Mouse (Mus musculus): Measurements from ENCODE around the gene Ctla2b.
"Not testable (repeated sequence)": the region's sequence is repeated elsewhere in the genome, so short reads cannot be mapped to it uniquely, and the experiment has no call there.

Gene Ctla2b

GRCm38 (mm10) chr13:60897328-60897727 is at the start of gene Ctla2b:
Gene Ctla2b (minus strand): TSS chr13:60897447.
- in situ Hi-C loops (cut with MseI, MboI), result no loop called here

GRCm38 (mm10) chr13:60941884-60942283 is 44.6 kb upstream of the Ctla2b start, which contains the start of gene Tpbpa:
Gene Tpbpa (minus strand): TSS chr13:60941984.
- in situ Hi-C loops (cut with MseI, MboI), result not testable (repeated sequence)

- in situ Hi-C loops (cut with MseI, MboI), result no loop called here
These were observed 39.3 kb upstream of the Ctla2b start, which contains the start of the genes Gm49391 and Ctla2a for GRCm38 (mm10) chr13:60936500-60936901. Gene Gm49391 (minus strand): TSS chr13:60936571. Gene Ctla2a (minus strand): TSS chr13:60936625.

- in situ Hi-C loops (cut with MseI, MboI), result not testable (repeated sequence)
These were observed 38.2 kb upstream of the Ctla2b start, which contains the start of gene Gm49393 for GRCm38 (mm10) chr13:60935490-60935889. Gene Gm49393 (minus strand): TSS chr13:60935590.

- in situ Hi-C loops (cut with MseI, MboI), result not testable (repeated sequence)
These were observed 7.5 kb upstream of the Ctla2b start, which contains the start of gene Tpbpb for GRCm38 (mm10) chr13:60904780-60905179. Gene Tpbpb (minus strand): TSS chr13:60904880.

- in situ Hi-C loops (cut with MseI, MboI), result not testable (repeated sequence)
These were observed 453 bp downstream of the Ctla2b start, which contains the start of gene Gm49392 for GRCm38 (mm10) chr13:60896794-60897193. Gene Gm49392 (minus strand): TSS chr13:60896894.

- in situ Hi-C loops (cut with MseI, MboI), result no loop called here
These were observed 1.7 kb downstream of the Ctla2b start for GRCm38 (mm10) chr13:60895406-60896160.

GRCm38 (mm10) chr13:60892301-60892700 is 4.9 kb downstream of the Ctla2b start:
- in situ Hi-C loops (cut with MseI, MboI), result no loop called here

GRCm38 (mm10) chr13:60864281-60864680 is 33.0 kb downstream of the Ctla2b start, which contains the start of gene 4930486L24Rik:
Gene 4930486L24Rik (minus strand): TSS chr13:60864475.
- in situ Hi-C loops (cut with MseI, MboI), result no loop called here

- in situ Hi-C loops (cut with MseI, MboI), result no loop called here
These were observed 48.8 kb downstream of the Ctla2b start for GRCm38 (mm10) chr13:60848241-60849120.

Data from mouse trophoblast stem cell (cell line).